Mouse (Mus musculus) myocyte (in vitro differentiated cells): ENCODE results near the gene Smpdl3a. TPM values are rescaled to one million over a fixed set of nuclear protein-coding genes. Genes with fewer than 3 reads are reported as not detected.

Experiments used
- H3K27me3 ChIP-seq: one replicate; pipeline ENCODE4 v1.6.1; 2011; ENCODE audit not compliant: control insufficient read depth, insufficient read depth, insufficient read length
- H3K36me3 ChIP-seq: one replicate; pipeline ENCODE4 v1.6.1; 2011; ENCODE audit not compliant: control insufficient read depth, insufficient read depth
- H3K4me2 ChIP-seq: one replicate; pipeline ENCODE4 v1.6.1; 2011; ENCODE audit warnings: low read depth, control low read depth
- H3K4me3 ChIP-seq: one replicate; pipeline ENCODE4 v1.5.1; 2011; ENCODE audit warnings: mild to moderate bottlenecking, control low read depth, moderate library complexity
- H3K79me2 ChIP-seq: one replicate; pipeline ENCODE4 v1.6.1; 2011; ENCODE audit not compliant: control insufficient read depth, insufficient read depth
- H3ac ChIP-seq: one replicate; pipeline ENCODE4 v1.6.1; 2011; ENCODE audit not compliant: control insufficient read depth, insufficient read length
- CEBPB ChIP-seq: IDR thresholded peaks from 2 replicates; pipeline ENCODE4 v1.6.1; 2011; ENCODE audit warnings: mild to moderate bottlenecking, moderate library complexity; ENCODE audit not compliant: poor library complexity, insufficient read depth, severe bottlenecking
- E2F4 ChIP-seq: IDR thresholded peaks from one replicate; pipeline ENCODE4 v1.6.1; 2011; ENCODE audit warnings: mild to moderate bottlenecking, control low read depth, moderate library complexity; ENCODE audit not compliant: insufficient read depth
- MAX ChIP-seq: IDR thresholded peaks from one replicate; pipeline ENCODE4 v1.6.1; 2011; ENCODE audit warnings: low read depth, mild to moderate bottlenecking, control low read depth
- MYOD1 ChIP-seq, 3 experiments: IDR thresholded peaks; one replicate each; pipeline ENCODE4 v1.6.1; 2011; ENCODE audit warnings: control low read depth in 2 of 3, low read depth in 2 of 3, mild to moderate bottlenecking in 2 of 3, moderate library complexity in 1 of 3; ENCODE audit not compliant: insufficient read length in 2 of 3, control insufficient read depth in 1 of 3
- MYOG ChIP-seq, 3 experiments: IDR thresholded peaks; one replicate each; pipeline ENCODE4 v1.6.1; 2011; ENCODE audit warnings: control low read depth in 2 of 3, low read depth in 2 of 3, mild to moderate bottlenecking in 2 of 3; ENCODE audit not compliant: insufficient read length in 2 of 3, control insufficient read depth in 1 of 3, insufficient read depth in 1 of 3
- POLR2A ChIP-seq: IDR thresholded peaks from one replicate; pipeline ENCODE4 v1.6.1; 2011; ENCODE audit warnings: low read depth, mild to moderate bottlenecking, control low read depth, moderate library complexity; ENCODE audit not compliant: insufficient read length
- POLR2AphosphoS2 ChIP-seq: IDR thresholded peaks from one replicate; pipeline ENCODE4 v1.6.1; 2011; ENCODE audit warnings: low read depth, control low read depth; ENCODE audit not compliant: insufficient read length
- REST ChIP-seq: IDR thresholded peaks from one replicate; pipeline ENCODE4 v1.6.1; 2011; ENCODE audit warnings: mild to moderate bottlenecking, control low read depth, moderate library complexity; ENCODE audit not compliant: insufficient read depth, insufficient read length
- SRF ChIP-seq: IDR thresholded peaks from one replicate; pipeline ENCODE4 v1.6.1; 2011; ENCODE audit warnings: low read depth; ENCODE audit not compliant: control insufficient read depth, insufficient read length
- TCF12 ChIP-seq: IDR thresholded peaks from one replicate; pipeline ENCODE4 v1.6.1; 2011; ENCODE audit warnings: mild to moderate bottlenecking, control low read depth; ENCODE audit not compliant: poor library complexity, insufficient read depth, severe bottlenecking
- TCF3 ChIP-seq: IDR thresholded peaks from one replicate; pipeline ENCODE4 v1.6.1; 2011; ENCODE audit warnings: low read depth, control low read depth; ENCODE audit not compliant: insufficient read length
- USF1 ChIP-seq: IDR thresholded peaks from one replicate; pipeline ENCODE4 v1.6.1; 2011; ENCODE audit warnings: low read depth, mild to moderate bottlenecking, control low read depth, moderate library complexity
- polyA plus RNA-seq: library from polyadenylated mRNA; unstranded; fragments of >200 nt; fragmentation: generic; extraction: Trizol; gene quantifications from one replicate; pipeline ENCODE4 v1.2.1, GENCODE M21; 2012; ENCODE audit warnings: missing spikeins

The Smpdl3a gene
- polyA plus RNA-seq, 1 experiment, result 6.4 TPM

- Histone ChIP-seq H3ac (no peak overlapping the region), H3K4me3 (no peak overlapping the region), H3K79me2 (no peaks in the 10 kb centered on the region), H3K27me3 (no peaks in the 10 kb centered on the region), H3K36me3 (no peaks in the 10 kb centered on the region), H3K4me2 (no peak overlapping the region)
- no peak for TF ChIP-seq MAX
- no peak for TF ChIP-seq TCF3
- TF ChIP-seq MYOG (IDR thresholded peaks at IDR 0.05; ENCODE audit: control insufficient read depth in 1 of 3, insufficient read depth in 1 of 3, insufficient read length in 2 of 3, low read depth in 2 of 3), result no peak
- TF ChIP-seq MYOD1 (IDR thresholded peaks at IDR 0.05; ENCODE audit: control insufficient read depth in 1 of 3, insufficient read length in 2 of 3, low read depth in 2 of 3), result no peak
- no peak for TF ChIP-seq POLR2AphosphoS2
- no peak for TF ChIP-seq REST
- no peak for TF ChIP-seq CEBPB
- no peak for TF ChIP-seq POLR2A
- TF ChIP-seq TCF12, result no peak
- TF ChIP-seq USF1, result no peak
- TF ChIP-seq E2F4, result no peak
- TF ChIP-seq SRF, result no peak
Measured at GRCm38 (mm10) chr10:57829621-57830020, 35.5 kb downstream of the Smpdl3a start.

- Histone ChIP-seq H3K27me3 (no peaks in the 10 kb centered on the region), H3K4me3 (no peak overlapping the region), H3K79me2 (no peaks in the 10 kb centered on the region), H3K4me2 (no peak overlapping the region), H3K36me3 (no peaks in the 10 kb centered on the region), H3ac (no peak overlapping the region)
- TF ChIP-seq MAX, result no peak
- no peak for TF ChIP-seq REST
- TF ChIP-seq USF1, result no peak
- no peak for TF ChIP-seq E2F4
- TF ChIP-seq POLR2AphosphoS2, result no peak
- no peak for TF ChIP-seq CEBPB
- no peak for TF ChIP-seq TCF3
- no peak for TF ChIP-seq TCF12
- no peak for TF ChIP-seq POLR2A
- no peak for TF ChIP-seq MYOG (IDR thresholded peaks at IDR 0.05; ENCODE audit: control insufficient read depth in 1 of 3, insufficient read depth in 1 of 3, insufficient read length in 2 of 3, low read depth in 2 of 3)
- no peak for TF ChIP-seq MYOD1 (IDR thresholded peaks at IDR 0.05; ENCODE audit: control insufficient read depth in 1 of 3, insufficient read length in 2 of 3, low read depth in 2 of 3)
- no peak for TF ChIP-seq SRF
Measured at GRCm38 (mm10) chr10:57835094-57835493, 41.0 kb downstream of the Smpdl3a start.

- no peak overlapping the region for H3K4me3 ChIP-seq
- H3K36me3 ChIP-seq, result no peaks in the 10 kb centered on the region
- no peak for TF ChIP-seq REST
- TF ChIP-seq POLR2AphosphoS2, result no peak
- TF ChIP-seq USF1, result no peak
- no peak for TF ChIP-seq TCF3
- TF ChIP-seq MYOG (IDR thresholded peaks at IDR 0.05; ENCODE audit: control insufficient read depth in 1 of 3, insufficient read depth in 1 of 3, insufficient read length in 2 of 3, low read depth in 2 of 3), result no peak
- TF ChIP-seq CEBPB, result no peak
- no peak overlapping the region for H3K4me2 ChIP-seq
- H3ac ChIP-seq, result no peak overlapping the region
- no peaks in the 10 kb centered on the region for H3K27me3 ChIP-seq
- H3K79me2 ChIP-seq, result no peaks in the 10 kb centered on the region
Measured at GRCm38 (mm10) chr10:57835982-57836381, 41.8 kb downstream of the Smpdl3a start.

GRCm38 (mm10) chr10:57841638-57842509 is 47.7 kb downstream of the Smpdl3a start:
- no peak overlapping the region for H3K4me3 ChIP-seq
- H3K79me2 ChIP-seq, result no peaks in the 10 kb centered on the region
- H3K36me3 ChIP-seq, result no peaks in the 10 kb centered on the region
- H3ac ChIP-seq, result no peak overlapping the region
- no peaks in the 10 kb centered on the region for H3K27me3 ChIP-seq
- TF ChIP-seq MYOG (IDR thresholded peaks at IDR 0.05; ENCODE audit: control insufficient read depth in 1 of 3, insufficient read depth in 1 of 3, insufficient read length in 2 of 3, low read depth in 2 of 3) (no peak), POLR2AphosphoS2 (no peak), USF1 (no peak), MAX (no peak)
- no peak overlapping the region for H3K4me2 ChIP-seq

- no peaks in the 10 kb centered on the region for H3K36me3 ChIP-seq
- TF ChIP-seq MYOD1 (IDR thresholded peaks at IDR 0.05; ENCODE audit: control insufficient read depth in 1 of 3, insufficient read length in 2 of 3, low read depth in 2 of 3) (no peak), MYOG (IDR thresholded peaks at IDR 0.05; ENCODE audit: control insufficient read depth in 1 of 3, insufficient read depth in 1 of 3, insufficient read length in 2 of 3, low read depth in 2 of 3) (no peak), E2F4 (no peak), TCF12 (no peak), REST (no peak)
Measured at GRCm38 (mm10) chr10:57847916-57848682, 54.0 kb downstream of the Smpdl3a start.

More at GRCm38 (mm10) chr10:57847916-57848682, 54.0 kb downstream of the Smpdl3a start:
- Histone ChIP-seq H3K4me2 (no peak overlapping the region), H3K79me2 (no peaks in the 10 kb centered on the region), H3K27me3 (no peaks in the 10 kb centered on the region), H3ac (no peak overlapping the region), H3K4me3 (no peak overlapping the region)

Other genes starting within 250 kb of the Smpdl3a start
- not detected for gene Pkib, start 162.4 kb upstream of the Smpdl3a start, polyA plus RNA-seq
- 0.11 TPM for gene Fabp7, start 9.5 kb upstream of the Smpdl3a start, polyA plus RNA-seq